Mouse (Mus musculus): ENCODE data around the gene Kcnn1. TPM values are rescaled to one million over a fixed set of nuclear protein-coding genes. Genes with fewer than 3 reads are reported as not detected.

The Kcnn1 gene
- polyA plus RNA-seq, 1 experiment from 2014 or later, result 1.1 TPM

DNA sequence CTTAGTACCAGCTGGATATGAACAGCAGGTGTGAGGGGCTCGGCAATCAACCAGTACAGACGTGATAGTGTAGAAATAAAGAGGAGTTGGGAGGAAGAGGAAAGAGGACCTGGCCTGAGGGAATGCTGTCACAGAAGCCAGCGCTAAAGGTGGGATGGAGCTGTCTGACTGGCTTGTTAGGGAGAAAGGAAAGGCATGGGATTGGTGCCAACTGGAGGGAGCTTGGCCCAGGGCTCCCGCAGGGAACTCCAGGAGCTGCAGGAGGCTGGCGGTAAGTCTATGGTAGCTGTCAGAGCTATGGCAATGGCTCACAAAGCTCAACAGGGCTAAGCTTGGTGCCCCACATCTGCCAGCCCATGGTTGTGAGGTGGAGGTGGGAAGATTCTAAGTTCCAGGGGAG lies 39.2 kb upstream of the Kcnn1 start:
- Histone ChIP-seq H3K4me2 (no peak overlapping the region), H3K9me3 (replicated peaks; ENCODE audit: control insufficient read depth, low read length) (no peaks in the 10 kb centered on the region), H3K4me3 (ENCODE audit: low read depth, low read length) (no peak overlapping the region), H3K27ac (ENCODE audit: low read depth, low read length) (no peak overlapping the region), H3K4me1 (ENCODE audit: control insufficient read depth, insufficient read depth, low read length) (peaks cover 9% of the 10 kb centered on the region; the same call in 1 of the 2 replicates), H3K36me3 (ENCODE audit: control insufficient read depth, insufficient read depth, low read length) (no peaks in the 10 kb centered on the region), H3K9ac (ENCODE audit: low read depth, low read length) (no peak overlapping the region), H3K27me3 (ENCODE audit: control insufficient read depth, insufficient read depth, low read length) (no peaks in the 10 kb centered on the region; the same call in 1 of the 2 replicates)
- WGBS (ENCODE audit: insufficient replicate concordance), result 28% methylated on average over 5 of the region's 5 CpGs
- ATAC-seq (replicated peaks; ENCODE audit: insufficient number of reproducible peaks, low FRiP score, low TSS enrichment), result no peak

DNA sequence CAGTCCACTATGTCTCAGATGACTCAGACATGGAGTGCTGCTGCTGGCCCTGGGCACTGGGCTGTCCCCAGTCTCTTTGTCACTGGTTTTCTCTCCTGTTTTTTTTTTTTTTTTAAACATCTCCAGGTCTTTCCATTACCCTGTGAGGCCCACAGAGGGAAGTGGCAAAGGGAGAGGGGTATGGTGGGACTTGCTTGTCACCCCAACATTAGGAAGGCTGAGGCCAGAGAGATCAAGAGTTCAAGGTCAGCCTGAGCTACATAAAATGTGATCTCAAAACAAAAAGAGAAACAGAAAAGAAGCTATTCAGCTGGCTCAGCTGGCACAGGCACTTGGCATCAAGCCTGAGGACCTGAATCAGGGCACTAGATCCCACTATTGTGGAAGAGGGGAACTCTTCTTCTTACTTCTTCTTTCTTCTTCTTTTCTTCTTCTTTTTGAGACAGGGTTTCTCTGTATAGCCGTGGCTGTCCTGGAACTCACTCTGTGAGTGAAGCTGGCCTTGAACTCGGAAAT lies 37.9 kb upstream of the Kcnn1 start:
- H3K4me3 ChIP-seq (ENCODE audit: low read depth, low read length), result no peak overlapping the region
- H3K36me3 ChIP-seq (ENCODE audit: control insufficient read depth, insufficient read depth, low read length), result no peaks in the 10 kb centered on the region

GRCm38 (mm10) chr8:70899226-70899625 lies 36.2 kb upstream of the Kcnn1 start:
- peaks cover 7% of the 10 kb centered on the region; the same call in 1 of the 2 replicates for H3K27me3 ChIP-seq (ENCODE audit: control insufficient read depth, insufficient read depth, low read length)
- H3K27ac ChIP-seq (ENCODE audit: low read depth, low read length), result no peak overlapping the region
- no peak overlapping the region for H3K9ac ChIP-seq (ENCODE audit: low read depth, low read length)
- peaks cover 5% of the 10 kb centered on the region for H3K4me1 ChIP-seq (ENCODE audit: control insufficient read depth, insufficient read depth, low read length)
- H3K9me3 ChIP-seq (replicated peaks; ENCODE audit: control insufficient read depth, low read length), result no peaks in the 10 kb centered on the region
- H3K36me3 ChIP-seq (ENCODE audit: control insufficient read depth, insufficient read depth, low read length), result peaks cover 13% of the 10 kb centered on the region
- H3K4me2 ChIP-seq, result no peak overlapping the region
- WGBS (ENCODE audit: insufficient replicate concordance), result 65% methylated on average over 2 of the region's 2 CpGs
- H3K4me3 ChIP-seq (ENCODE audit: low read depth, low read length), result no peak overlapping the region
- no peak for ATAC-seq (replicated peaks; ENCODE audit: insufficient number of reproducible peaks, low FRiP score, low TSS enrichment)

More for the DNA sequence above, 37.9 kb upstream of the Kcnn1 start:
- Histone ChIP-seq H3K27me3 (ENCODE audit: control insufficient read depth, insufficient read depth, low read length) (no peaks in the 10 kb centered on the region; the same call in 1 of the 2 replicates), H3K9me3 (replicated peaks; ENCODE audit: control insufficient read depth, low read length) (no peaks in the 10 kb centered on the region), H3K4me2 (no peak overlapping the region), H3K9ac (ENCODE audit: low read depth, low read length) (no peak overlapping the region), H3K27ac (ENCODE audit: low read depth, low read length) (no peak overlapping the region), H3K4me1 (ENCODE audit: control insufficient read depth, insufficient read depth, low read length) (peaks cover 10% of the 10 kb centered on the region)
- 70% methylated on average over 2 of the region's 2 CpGs for WGBS (ENCODE audit: insufficient replicate concordance)
- ATAC-seq (replicated peaks; ENCODE audit: insufficient number of reproducible peaks, low FRiP score, low TSS enrichment), result no peak

DNA sequence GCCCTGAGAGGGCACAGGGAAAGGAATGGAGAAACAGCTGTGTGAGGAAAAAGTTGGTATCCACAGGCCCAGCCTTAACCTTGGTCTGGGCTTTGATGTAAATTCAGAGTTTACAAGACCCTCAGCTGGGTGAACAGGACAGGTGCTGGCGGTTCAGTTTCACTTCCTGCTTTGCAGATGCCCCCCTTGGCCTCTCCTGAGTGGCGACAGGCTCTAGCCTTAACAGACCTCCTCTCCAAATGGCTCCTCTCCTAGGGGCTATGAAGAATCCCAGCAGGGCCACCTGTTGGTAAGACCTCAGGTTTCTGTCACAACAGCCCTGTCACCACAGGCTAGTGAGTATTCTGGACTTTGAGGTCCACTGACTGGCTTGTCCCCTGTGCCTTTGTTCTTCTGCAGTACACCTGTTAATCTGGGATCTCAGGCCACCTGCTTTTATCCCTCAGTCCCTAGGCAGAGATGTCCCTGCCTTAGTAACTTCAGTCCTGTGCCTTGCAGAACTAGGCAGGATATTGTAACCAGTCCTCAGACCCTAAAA lies 35.7 kb upstream of the Kcnn1 start:
- ATAC-seq (replicated peaks; ENCODE audit: insufficient number of reproducible peaks, low FRiP score, low TSS enrichment), result no peak
- no peak overlapping the region for H3K4me3 ChIP-seq (ENCODE audit: low read depth, low read length)
- H3K9ac ChIP-seq (ENCODE audit: low read depth, low read length), result peak overlapping the region; percentile 91; the same call in 1 of the 2 replicates
- H3K9me3 ChIP-seq (replicated peaks; ENCODE audit: control insufficient read depth, low read length), result no peaks in the 10 kb centered on the region
- no peak overlapping the region for H3K27ac ChIP-seq (ENCODE audit: low read depth, low read length)
- WGBS (ENCODE audit: insufficient replicate concordance), result 38% methylated on average over 2 of the region's 2 CpGs
- peaks cover 5% of the 10 kb centered on the region for H3K4me1 ChIP-seq (ENCODE audit: control insufficient read depth, insufficient read depth, low read length)
- H3K4me2 ChIP-seq, result no peak overlapping the region; the same call in 1 of the 2 replicates
- peaks cover 11% of the 10 kb centered on the region; the same call in 1 of the 2 replicates for H3K27me3 ChIP-seq (ENCODE audit: control insufficient read depth, insufficient read depth, low read length)
- H3K36me3 ChIP-seq (ENCODE audit: control insufficient read depth, insufficient read depth, low read length), result peaks cover 18% of the 10 kb centered on the region

DNA sequence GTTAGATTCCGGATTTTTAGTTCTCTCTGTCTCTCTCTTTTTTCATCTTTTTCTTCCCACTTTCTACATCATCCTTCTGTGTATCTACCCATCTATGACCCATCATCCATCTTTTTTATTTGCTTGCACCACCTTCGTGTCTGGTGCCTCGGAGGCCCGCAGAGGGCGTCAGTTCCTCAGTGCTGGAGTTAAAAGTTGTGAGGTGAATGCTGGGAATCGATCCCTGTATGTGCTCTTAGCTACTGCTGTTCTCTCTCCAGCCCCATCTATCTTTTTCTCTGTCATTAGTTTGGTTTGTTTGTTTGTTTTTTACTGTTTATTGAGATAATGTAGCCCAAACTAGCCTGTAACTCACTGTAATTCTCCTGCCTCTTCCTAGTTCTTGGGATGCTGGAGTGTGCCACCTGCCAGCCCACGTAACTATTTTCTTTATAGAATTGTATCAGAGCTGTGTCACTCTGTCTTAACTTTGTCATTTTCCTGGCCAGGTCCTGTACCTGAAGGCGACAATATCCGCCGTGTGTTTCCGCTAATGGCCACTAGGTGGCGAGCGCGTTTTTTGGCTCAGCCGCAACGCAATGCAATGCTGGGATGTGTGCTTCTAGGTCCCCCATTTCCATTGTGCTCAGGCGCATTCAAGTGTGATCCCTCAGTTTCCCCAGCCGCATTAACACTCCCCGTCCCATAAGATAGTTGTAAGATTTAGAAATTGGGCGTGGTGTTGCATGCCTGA lies 34.8 kb upstream of the Kcnn1 start:
- Histone ChIP-seq H3K4me2 (peak overlapping the region; percentile 91), H3K9me3 (replicated peaks; ENCODE audit: control insufficient read depth, low read length) (no peaks in the 10 kb centered on the region), H3K27me3 (ENCODE audit: control insufficient read depth, insufficient read depth, low read length) (peaks cover 17% of the 10 kb centered on the region), H3K36me3 (ENCODE audit: control insufficient read depth, insufficient read depth, low read length) (peaks cover 18% of the 10 kb centered on the region), H3K4me3 (ENCODE audit: low read depth, low read length) (peak overlapping the region; percentile 91), H3K9ac (ENCODE audit: low read depth, low read length) (peak overlapping the region; percentile 91), H3K4me1 (ENCODE audit: control insufficient read depth, insufficient read depth, low read length) (peaks cover 10% of the 10 kb centered on the region), H3K27ac (ENCODE audit: low read depth, low read length) (peak overlapping the region; percentile 78)
- ATAC-seq (replicated peaks; ENCODE audit: insufficient number of reproducible peaks, low FRiP score, low TSS enrichment), result peak; percentile 27
- under 1% methylated on average over 20 of the region's 20 CpGs for WGBS (ENCODE audit: insufficient replicate concordance)

DNA sequence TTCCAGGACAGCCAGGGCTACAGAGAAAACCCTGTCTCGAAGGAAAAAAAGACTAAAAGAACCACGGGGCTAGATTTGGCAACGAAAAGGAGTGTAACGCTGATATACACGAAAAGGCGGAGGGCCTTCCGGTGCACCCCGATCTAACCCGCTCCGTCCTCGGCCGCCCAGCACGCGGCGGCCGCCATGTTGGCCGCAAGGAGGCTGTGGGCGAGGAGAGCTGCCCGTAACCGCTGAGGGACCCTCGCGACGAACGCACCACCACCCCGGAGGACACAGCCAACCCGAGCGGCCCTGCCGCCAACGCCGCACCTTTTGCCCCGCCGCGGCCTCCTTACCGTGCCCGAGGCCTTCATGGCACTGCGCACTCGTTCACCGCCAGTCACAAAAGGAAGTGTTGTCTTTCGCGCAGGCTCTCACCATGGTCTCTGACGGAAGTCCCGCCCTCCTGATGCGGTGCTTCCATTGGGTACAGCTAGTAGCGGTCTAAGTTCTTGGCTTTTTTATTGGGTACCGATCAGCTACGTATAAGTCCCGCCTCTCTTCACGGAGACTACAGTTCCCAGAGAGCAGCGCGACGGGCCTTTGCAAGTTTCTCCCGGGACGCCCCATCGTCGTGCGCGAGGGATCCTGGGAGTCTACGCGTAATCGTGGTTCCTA lies 34.1 kb upstream of the Kcnn1 start, which contains the start of gene Rpl18a:
TSS of gene Rpl18a (minus strand) at position 392 of the 660 bp plus-strand sequence.
- Histone ChIP-seq H3K27me3 (ENCODE audit: control insufficient read depth, insufficient read depth, low read length) (peaks cover 24% of the 10 kb centered on the region), H3K9ac (ENCODE audit: low read depth, low read length) (peak within 1 kb of the TSS; percentile 91), H3K36me3 (ENCODE audit: control insufficient read depth, insufficient read depth, low read length) (peaks cover 18% of the 10 kb centered on the region), H3K4me3 (ENCODE audit: low read depth, low read length) (peak within 1 kb of the TSS; percentile 91), H3K9me3 (replicated peaks; ENCODE audit: control insufficient read depth, low read length) (no peaks in the 10 kb centered on the region), H3K4me1 (ENCODE audit: control insufficient read depth, insufficient read depth, low read length) (peaks cover 16% of the 10 kb centered on the region), H3K4me2 (peak within 1 kb of the TSS; percentile 97), H3K27ac (ENCODE audit: low read depth, low read length) (peak within 1 kb of the TSS; percentile 80)
- ATAC-seq (replicated peaks; ENCODE audit: insufficient number of reproducible peaks, low FRiP score, low TSS enrichment), result peak; percentile 95
- 0% methylated on average over 49 of the region's 60 CpGs for WGBS (ENCODE audit: insufficient replicate concordance)

DNA sequence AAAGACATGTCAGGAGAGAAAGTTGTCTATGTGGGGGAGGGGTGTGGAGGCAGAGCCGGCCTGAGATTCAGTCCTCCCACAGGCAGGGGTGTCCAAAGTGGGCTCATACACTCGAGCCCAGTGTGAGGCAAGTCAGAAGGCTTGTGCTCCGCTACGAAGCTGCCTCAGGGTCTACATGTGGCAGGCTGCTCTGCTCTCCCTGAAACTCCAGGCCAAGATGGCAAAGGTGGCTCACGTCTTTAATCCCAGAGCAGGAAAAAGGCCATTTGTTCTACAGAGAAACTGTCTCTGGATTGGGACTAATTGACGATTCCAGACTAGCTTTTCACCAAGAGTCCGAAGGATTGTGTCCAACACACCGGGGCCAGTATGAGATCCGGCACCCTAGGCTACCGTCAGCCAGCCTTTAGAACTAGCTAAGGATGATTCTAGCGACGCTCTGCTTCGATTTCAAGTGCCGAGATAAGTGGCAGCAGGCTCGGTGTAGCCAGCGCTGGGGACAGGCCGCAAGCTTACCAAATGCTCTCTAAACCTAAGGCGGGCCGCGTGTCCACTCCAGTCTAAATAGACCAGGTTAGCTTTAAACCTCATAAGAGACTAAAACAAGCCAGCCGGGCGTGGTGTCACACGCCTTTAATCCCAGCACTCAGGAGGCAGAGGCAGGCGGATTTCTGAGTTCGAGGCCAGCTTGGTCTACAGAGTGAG lies 33.4 kb upstream of the Kcnn1 start:
- H3K4me2 ChIP-seq, result peak overlapping the region; percentile 97
- H3K9me3 ChIP-seq (replicated peaks; ENCODE audit: control insufficient read depth, low read length), result no peaks in the 10 kb centered on the region
- H3K9ac ChIP-seq (ENCODE audit: low read depth, low read length), result peak overlapping the region; percentile 89
- H3K4me3 ChIP-seq (ENCODE audit: low read depth, low read length), result peak overlapping the region; percentile 91
- H3K27ac ChIP-seq (ENCODE audit: low read depth, low read length), result peak overlapping the region; percentile 80
- ATAC-seq (replicated peaks; ENCODE audit: insufficient number of reproducible peaks, low FRiP score, low TSS enrichment), result no peak
- peaks cover 17% of the 10 kb centered on the region for H3K4me1 ChIP-seq (ENCODE audit: control insufficient read depth, insufficient read depth, low read length)
- H3K27me3 ChIP-seq (ENCODE audit: control insufficient read depth, insufficient read depth, low read length), result peaks cover 31% of the 10 kb centered on the region
- WGBS (ENCODE audit: insufficient replicate concordance), result 2% methylated on average over 25 of the region's 25 CpGs
- H3K36me3 ChIP-seq (ENCODE audit: control insufficient read depth, insufficient read depth, low read length), result peaks cover 18% of the 10 kb centered on the region

Data from heart, embryonic 11.5 days (tissue).